Mouse (Mus musculus): ENCODE measurements around the gene Gm10663. TPM values are rescaled to one million over a fixed set of nuclear protein-coding genes. Genes with fewer than 3 reads are reported as not detected.

The Gm10663 gene
- not detected for total RNA-seq (2021)

- no peak for DNase-seq (ENCODE audit: extremely low spot score in 1 of 2, low spot score in 1 of 2)
These were observed at the start of gene Gm10663 for GRCm38 (mm10) chr8:65074733-65075132. Gene Gm10663 (plus strand): TSS chr8:65075033.

GRCm38 (mm10) chr8:65028959-65029686 is 45.7 kb upstream of the Gm10663 start:
- no peak for DNase-seq (ENCODE audit: extremely low spot score in 1 of 2, low spot score in 1 of 2)

GRCm38 (mm10) chr8:65029776-65030175 is 45.1 kb upstream of the Gm10663 start:
- DNase-seq (ENCODE audit: extremely low spot score in 1 of 2, low spot score in 1 of 2), result no peak

GRCm38 (mm10) chr8:65030735-65031485 is 43.9 kb upstream of the Gm10663 start:
- no peak for DNase-seq (ENCODE audit: extremely low spot score in 1 of 2, low spot score in 1 of 2)

- no peak for DNase-seq (ENCODE audit: extremely low spot score in 1 of 2, low spot score in 1 of 2)
These were observed 42.7 kb upstream of the Gm10663 start for GRCm38 (mm10) chr8:65032107-65032506.

GRCm38 (mm10) chr8:65033056-65033455 is 41.8 kb upstream of the Gm10663 start:
- DNase-seq (ENCODE audit: extremely low spot score in 1 of 2, low spot score in 1 of 2), result no peak

GRCm38 (mm10) chr8:65034136-65034535 is 40.7 kb upstream of the Gm10663 start:
- no peak for DNase-seq (ENCODE audit: extremely low spot score in 1 of 2, low spot score in 1 of 2)

- no peak for DNase-seq (ENCODE audit: extremely low spot score in 1 of 2, low spot score in 1 of 2)
These were observed 37.7 kb upstream of the Gm10663 start, which contains the start of gene Apela for GRCm38 (mm10) chr8:65037117-65037533. Gene Apela (minus strand): TSS chr8:65037336.

- no peak for DNase-seq (ENCODE audit: extremely low spot score in 1 of 2, low spot score in 1 of 2)
These were observed 28.3 kb upstream of the Gm10663 start for GRCm38 (mm10) chr8:65046565-65046964.

- no peak for DNase-seq (ENCODE audit: extremely low spot score in 1 of 2, low spot score in 1 of 2)
These were observed 27.6 kb upstream of the Gm10663 start for GRCm38 (mm10) chr8:65047193-65047592.

- DNase-seq (ENCODE audit: extremely low spot score in 1 of 2, low spot score in 1 of 2), result no peak
These were observed 27.0 kb upstream of the Gm10663 start for GRCm38 (mm10) chr8:65047801-65048200.

GRCm38 (mm10) chr8:65053554-65053953 is 21.3 kb upstream of the Gm10663 start:
- no peak for DNase-seq (ENCODE audit: extremely low spot score in 1 of 2, low spot score in 1 of 2)

- no peak for DNase-seq (ENCODE audit: extremely low spot score in 1 of 2, low spot score in 1 of 2)
These were observed 20.9 kb upstream of the Gm10663 start for GRCm38 (mm10) chr8:65053968-65054367.

- no peak for DNase-seq (ENCODE audit: extremely low spot score in 1 of 2, low spot score in 1 of 2)
These were observed 18.1 kb upstream of the Gm10663 start for GRCm38 (mm10) chr8:65056722-65057121.

GRCm38 (mm10) chr8:65062195-65062594 is 12.6 kb upstream of the Gm10663 start:
- no peak for DNase-seq (ENCODE audit: extremely low spot score in 1 of 2, low spot score in 1 of 2)

- no peak for DNase-seq (ENCODE audit: extremely low spot score in 1 of 2, low spot score in 1 of 2)
These were observed 10.8 kb upstream of the Gm10663 start for GRCm38 (mm10) chr8:65064071-65064470.

GRCm38 (mm10) chr8:65065622-65066021 is 9.2 kb upstream of the Gm10663 start:
- DNase-seq (ENCODE audit: extremely low spot score in 1 of 2, low spot score in 1 of 2), result no peak

- DNase-seq (ENCODE audit: extremely low spot score in 1 of 2, low spot score in 1 of 2), result no peak
These were observed 7.8 kb upstream of the Gm10663 start for GRCm38 (mm10) chr8:65067031-65067430.

- DNase-seq (ENCODE audit: extremely low spot score in 1 of 2, low spot score in 1 of 2), result no peak
These were observed 7.0 kb upstream of the Gm10663 start for GRCm38 (mm10) chr8:65067694-65068472.

- DNase-seq (ENCODE audit: extremely low spot score in 1 of 2, low spot score in 1 of 2), result no peak
These were observed 6.4 kb upstream of the Gm10663 start for GRCm38 (mm10) chr8:65068473-65068819.

- no peak for DNase-seq (ENCODE audit: extremely low spot score in 1 of 2, low spot score in 1 of 2)
These were observed 3.8 kb upstream of the Gm10663 start for GRCm38 (mm10) chr8:65070996-65071395.

All from layer of hippocampus, postnatal 25 days (tissue).